Mouse (Mus musculus) CD4-positive, CD25-positive, alpha-beta regulatory T cell, adult 4 months (primary cell): ENCODE results near the gene Kcna5. TPM values are rescaled to one million over a fixed set of nuclear protein-coding genes. Genes with fewer than 3 reads are reported as not detected.

ENCODE experiments used
- ATAC-seq: one replicate; pipeline ENCODE4 v1.8.0; 2017
- polyA plus RNA-seq, 2 experiments: library from polyadenylated mRNA; unstranded; fragments of 100-300 nt; shearing (Covaris generic); gene quantifications; one replicate each; pipeline ENCODE4 v1.2.1; 2017

Kcna5 gene
- polyA plus RNA-seq, 2 experiments from 2014 or later: not detected

- no peak for ATAC-seq
Measured at GRCm38 (mm10) chr6:126535911-126536270, 679 bp upstream of the Kcna5 start.

GRCm38 (mm10) chr6:126534531-126535207 lies 543 bp downstream of the Kcna5 start:
- ATAC-seq: no peak

GRCm38 (mm10) chr6:126531306-126531705 lies 3.9 kb downstream of the Kcna5 start:
- ATAC-seq: no peak

- no peak for ATAC-seq
Measured at GRCm38 (mm10) chr6:126530019-126530418, 5.2 kb downstream of the Kcna5 start.

- no peak for ATAC-seq
Measured at GRCm38 (mm10) chr6:126514720-126515119, 20.5 kb downstream of the Kcna5 start.

GRCm38 (mm10) chr6:126513714-126514248 lies 21.4 kb downstream of the Kcna5 start:
- ATAC-seq: no peak

GRCm38 (mm10) chr6:126513154-126513553 lies 22.1 kb downstream of the Kcna5 start:
- ATAC-seq: no peak

DNA sequence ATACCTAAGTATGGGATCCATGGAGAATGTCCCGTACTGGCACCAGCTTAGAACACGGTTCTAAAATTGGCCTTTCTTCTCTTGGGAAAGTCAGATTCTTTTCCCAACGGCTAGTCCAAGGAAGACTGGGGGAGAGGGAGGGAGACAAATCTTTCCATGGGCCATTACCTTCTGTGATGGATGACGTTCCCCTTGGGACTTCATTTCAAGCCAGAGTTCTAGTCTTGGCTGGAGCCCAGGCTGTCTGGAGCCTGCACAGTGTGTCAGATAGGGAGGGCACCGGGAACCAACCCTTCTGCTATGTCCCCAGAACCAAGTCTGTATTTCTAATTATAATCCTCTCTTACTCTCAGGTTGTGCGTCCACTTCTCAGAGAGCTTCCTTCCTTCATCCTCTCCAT lies 26.5 kb downstream of the Kcna5 start:
- ATAC-seq: no peak

DNA sequence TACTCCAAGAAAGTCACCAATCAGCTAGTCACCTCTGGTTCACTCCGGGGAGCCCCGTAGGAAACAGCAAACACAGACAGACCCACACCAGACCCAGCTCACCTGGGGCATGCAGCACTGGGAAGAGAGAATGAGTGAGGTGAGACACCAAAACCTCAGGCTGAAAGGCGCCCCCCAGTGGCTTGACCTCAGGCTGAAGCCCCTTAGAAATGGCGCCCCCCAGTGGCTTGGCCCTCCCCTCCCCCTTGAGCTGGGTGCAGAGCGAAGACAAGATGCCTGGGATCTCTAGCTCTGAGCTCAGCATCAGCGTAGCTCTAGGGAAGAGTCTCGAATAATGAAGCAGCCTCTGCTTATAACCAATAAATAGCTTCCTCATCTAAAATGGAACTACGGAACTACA lies 31.3 kb downstream of the Kcna5 start:
- ATAC-seq: no peak

GRCm38 (mm10) chr6:126502691-126503301 lies 32.4 kb downstream of the Kcna5 start:
- no peak for ATAC-seq

DNA sequence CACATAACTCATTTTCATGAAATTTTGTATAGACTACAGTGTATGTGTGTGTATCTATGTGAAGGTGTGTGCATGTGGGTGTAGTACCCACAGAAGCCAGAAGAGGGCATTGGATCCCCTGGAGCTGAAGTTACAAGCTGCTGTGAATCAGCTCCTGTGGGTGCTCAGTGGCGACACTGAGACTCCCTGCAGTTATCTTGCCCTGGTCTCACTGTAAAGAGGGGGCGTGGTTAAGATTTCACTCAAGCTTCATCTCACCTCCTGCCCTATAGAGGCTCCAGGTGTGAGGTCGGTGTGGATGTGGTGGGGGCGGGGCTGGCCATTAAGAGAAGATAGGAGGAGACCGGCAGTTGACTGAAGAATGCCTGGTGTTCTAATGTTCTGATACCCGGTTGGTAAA lies 34.2 kb downstream of the Kcna5 start:
- ATAC-seq: no peak

DNA sequence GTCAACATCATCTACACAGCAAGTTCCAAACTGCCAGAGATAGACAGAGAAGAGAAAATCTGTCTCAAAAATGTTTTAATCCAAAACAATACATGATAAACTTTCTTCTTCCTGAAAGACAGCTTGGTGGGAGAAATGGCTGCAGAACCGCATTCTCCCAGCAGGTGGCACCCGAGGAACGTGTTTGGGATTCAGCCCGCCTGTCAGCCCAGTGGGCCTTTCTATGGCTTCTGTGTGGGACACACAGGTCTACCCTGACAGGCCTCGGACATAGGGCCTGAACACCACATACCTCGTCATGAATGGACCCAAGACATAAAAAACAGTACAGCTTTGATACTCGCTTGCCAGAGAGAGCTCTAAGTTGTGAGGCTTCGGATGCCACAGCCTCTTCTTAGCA lies 35.1 kb downstream of the Kcna5 start:
- ATAC-seq: no peak

DNA sequence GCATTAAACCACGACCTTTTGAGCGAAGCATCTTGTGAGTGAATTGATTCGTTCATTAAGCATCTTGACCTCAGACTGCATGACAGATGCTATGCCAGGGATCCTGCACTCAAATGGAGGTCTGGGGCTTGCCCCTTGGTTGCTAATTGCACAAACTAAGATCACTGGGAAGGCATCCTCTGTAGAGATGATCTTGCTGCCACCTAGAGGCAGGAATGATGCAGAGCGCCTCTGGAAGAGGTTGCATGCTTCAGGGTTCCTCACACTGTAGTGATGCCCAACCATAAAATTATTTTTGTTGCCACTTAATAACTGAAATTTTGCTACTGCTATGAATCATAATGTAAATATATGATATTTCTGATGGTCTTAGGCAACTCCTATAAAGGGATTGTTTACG lies 37.3 kb downstream of the Kcna5 start:
- no peak for ATAC-seq

- no peak for ATAC-seq
Measured at GRCm38 (mm10) chr6:126497173-126497839, 37.9 kb downstream of the Kcna5 start.

DNA sequence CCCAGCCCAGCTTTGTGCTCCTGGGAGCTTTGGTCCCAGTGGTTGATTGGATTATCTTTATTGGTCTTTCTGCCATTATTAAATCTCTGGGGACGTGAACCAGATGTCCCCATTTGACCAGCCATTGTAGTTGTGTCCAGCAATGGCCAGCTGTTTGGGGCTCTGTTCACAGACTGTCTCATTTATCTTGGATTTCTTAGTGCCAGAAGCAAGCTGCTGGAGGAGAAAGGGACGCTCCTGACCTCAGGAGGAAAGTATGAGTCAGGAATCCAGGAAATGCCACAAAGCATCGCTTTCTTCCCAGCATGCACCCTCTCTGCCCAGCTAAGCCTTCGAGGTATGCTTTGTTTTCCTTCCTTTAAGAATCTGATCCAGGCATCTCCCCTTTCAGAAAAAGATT lies 48.1 kb downstream of the Kcna5 start:
- no peak for ATAC-seq

- no peak for ATAC-seq
Measured at GRCm38 (mm10) chr6:126484887-126485286, 50.3 kb downstream of the Kcna5 start.

GRCm38 (mm10) chr6:126483264-126483867 lies 51.8 kb downstream of the Kcna5 start:
- no peak for ATAC-seq

Other genes with a start within 250 kb of the Kcna5 start
- gene Kcna1, start 111.0 kb upstream of the Kcna5 start, polyA plus RNA-seq: not detected
- not detected for gene Kcna6, start 205.3 kb upstream of the Kcna5 start, polyA plus RNA-seq